In genomic region chr4:107955691-107956090, GRCm38 (mm10) we compare ENCODE assay signal across 21 mouse cellular contexts. TPM values are rescaled to one million over a fixed set of nuclear protein-coding genes. Genes with fewer than 3 reads are reported as not detected.
"Had no signal": no experiment of that assay in that cellular context is flagged by ENCODE, and none has a peak within 500 bp of the region (broad histone marks: within the 10 kb centered on the region; RNA-seq: fewer than 3 reads in every experiment).

No protein-coding gene starts in this region.

- H3K4me3 ChIP-seq: neural tube, embryonic 12.5 days; neural tube, embryonic 13.5 days; neural tube, embryonic 15.5 days; stomach, embryonic 15.5 days had no signal

- H3K27me3 ChIP-seq: neural tube, embryonic 12.5 days; neural tube, embryonic 13.5 days; neural tube, embryonic 15.5 days; stomach, embryonic 15.5 days had no signal

- H3K27ac ChIP-seq: neural tube, embryonic 12.5 days; neural tube, embryonic 13.5 days; neural tube, embryonic 15.5 days; stomach, embryonic 15.5 days; stomach, postnatal 0 days had no signal

- H3K9ac ChIP-seq: neural tube, embryonic 12.5 days; neural tube, embryonic 13.5 days; neural tube, embryonic 15.5 days; stomach, embryonic 15.5 days had no signal

- H3K36me3 ChIP-seq: neural tube, embryonic 12.5 days; neural tube, embryonic 13.5 days; neural tube, embryonic 15.5 days; stomach, embryonic 15.5 days had no signal

- H3K4me2 ChIP-seq: neural tube, embryonic 12.5 days; neural tube, embryonic 13.5 days; neural tube, embryonic 15.5 days; stomach, embryonic 15.5 days had no signal

- H3K9me3 ChIP-seq: neural tube, embryonic 12.5 days; neural tube, embryonic 13.5 days; neural tube, embryonic 15.5 days; stomach, embryonic 15.5 days had no signal

- DNase-seq: retina, postnatal 1 day; right cerebral cortex, adult 18-20 months; right cerebral cortex, postnatal 14 days; right cerebral cortex, postnatal 25 days; right cerebral cortex, postnatal 4 days; spleen, adult 18-20 months; thymus, adult 18-20 months; thymus, adult 2 months; thymus, postnatal 14 days; thymus, postnatal 25 days; thymus, postnatal 36 days; thymus, postnatal 4 days had no signal

- H3K4me1 ChIP-seq: neural tube, embryonic 12.5 days; stomach, embryonic 15.5 days had no signal

RNA-seq across cellular contexts. Expression of gene Slc1a7, which starts 12.4 kb away (rescaled TPM):
- total RNA-seq: neutrophil, adult 5-6 weeks had no signal
- polyA plus RNA-seq: neural tube, embryonic 12.5 days; neural tube, embryonic 13.5 days; neural tube, embryonic 14.5 days; neural tube, embryonic 15.5 days; stomach, embryonic 14.5 days; thymus, postnatal 0 days had no signal
